In the genomic region with DNA sequence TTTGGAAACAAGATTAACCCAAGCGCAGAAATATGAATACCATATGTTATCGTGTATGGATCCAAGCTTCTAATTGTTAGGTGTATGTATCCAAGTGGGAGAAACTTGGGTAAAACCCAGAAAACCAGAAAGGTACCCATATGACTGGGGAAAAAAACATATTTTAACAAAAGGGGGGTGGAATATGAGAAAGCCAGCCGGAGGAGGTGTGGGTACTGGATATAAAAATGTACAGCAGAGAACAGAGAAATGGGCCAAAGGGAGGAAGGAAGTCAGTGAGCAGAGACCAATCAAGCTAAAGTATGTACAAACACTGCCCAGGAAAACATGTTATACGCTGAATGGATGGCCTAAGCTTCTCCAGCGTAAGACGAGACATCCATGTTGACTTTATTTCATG, we compare ENCODE assay signal across 33 mouse cellular contexts. TPM values are rescaled to one million over a fixed set of nuclear protein-coding genes. Genes with fewer than 3 reads are reported as not detected.
DNase-seq lines count a peak whose midpoint lies in the region; TF ChIP-seq lines count a peak whose summit lies in the region.
"Had no signal": no experiment of that assay in that cellular context is flagged by ENCODE, and none has a peak within 500 bp of the region (broad histone marks: within the 10 kb centered on the region; RNA-seq: fewer than 3 reads in every experiment).

No protein-coding gene starts in this region.

- no peak overlapping the region for H3K4me3 ChIP-seq in cortical plate, adult 2 months (ENCODE audit: insufficient read depth, low read length)
- H3K4me3 ChIP-seq: heart, embryonic 10.5 days; heart, embryonic 15.5 days; limb, embryonic 10.5 days; limb, embryonic 15.5 days; liver, embryonic 13.5 days; megakaryocyte, embryonic 14.5 days; midbrain, embryonic 12.5 days; neural tube, embryonic 13.5 days had no signal

- H3K4me1 ChIP-seq in cortical plate, adult 2 months (ENCODE audit: control insufficient read depth, insufficient read depth, low read length) = no peaks in the 10 kb centered on the region; the same call in 1 of the 2 replicates
- H3K4me1 ChIP-seq: heart, embryonic 10.5 days; heart, embryonic 15.5 days; limb, embryonic 10.5 days; limb, embryonic 15.5 days; liver, embryonic 13.5 days; megakaryocyte, embryonic 14.5 days; midbrain, embryonic 12.5 days; neural tube, embryonic 13.5 days had no signal

- no peak for TF ChIP-seq CTCF in cortical plate, adult 2 months (IDR thresholded peaks at IDR 0.05; ENCODE audit: extremely low read depth, insufficient read depth, low read length)

- intact Hi-C loops in left cerebral cortex, postnatal 10 days (cut with DNase I) = no loop called here
- intact Hi-C loops in left cerebral cortex, postnatal 36 days (cut with DNase I) = no loop called here

- DNase-seq in frontal cortex, adult 2 months (ENCODE audit: extremely low spot score in 1 of 2, low spot score in 1 of 2) = peak; percentile 49 to 76
- no peak for DNase-seq in frontal cortex, postnatal 25 days (ENCODE audit: low spot score in 2 of 2)
- DNase-seq in left cerebral cortex, adult 18-20 months (ENCODE audit: low spot score in 2 of 2) = peak; percentile 27 to 49
- DNase-seq in left cerebral cortex, postnatal 10 days (ENCODE audit: extremely low spot score in 1 of 2, low spot score in 2 of 2) = no peak
- peak; percentile 32 to 42 for DNase-seq in left cerebral cortex, postnatal 36 days (ENCODE audit: low spot score in 2 of 2)
- no peak for DNase-seq in embryo, embryonic 11 days
- DNase-seq in thymus, postnatal 14 days = no peak
- DNase-seq: adrenal gland, postnatal 14 days; cerebellum, adult 11-12 months; cerebellum, adult 9-11 months; gastrocnemius, postnatal 25 days; heart, adult 11 months; kidney, adult 2 months; kidney, postnatal 36 days; liver, embryonic 13.5 days; lung, adult 18-20 months; lung, postnatal 4 days had no signal

- peak overlapping the region; percentile 74 for H3K27ac ChIP-seq in cortical plate, adult 2 months (ENCODE audit: insufficient read depth, low read length)
- H3K27ac ChIP-seq: heart, embryonic 10.5 days; heart, embryonic 15.5 days; limb, embryonic 10.5 days; limb, embryonic 15.5 days; liver, embryonic 13.5 days; midbrain, embryonic 12.5 days; neural tube, embryonic 13.5 days had no signal

- TF ChIP-seq POLR2A in cortical plate, adult 2 months (IDR thresholded peaks at IDR 0.05; ENCODE audit: extremely low read depth, insufficient read depth, low read length) = no peak

RNA-seq across cellular contexts. Expression of gene Gm5415, which starts 43.7 kb away (rescaled TPM):
- polyA plus RNA-seq in frontal cortex, adult 2 months (2012; rRNA removed) = 0.04 TPM in 1 of 2 replicates, not detected in the other
- not detected for total RNA-seq in left cerebral cortex, adult 18-20 months (2021)
- total RNA-seq in left cerebral cortex, postnatal 10 days (2021) = not detected
- polyA plus RNA-seq in cortical plate, adult 2 months (2012; rRNA removed) = not detected in 2 replicates
- total RNA-seq in left cerebral cortex, postnatal 36 days (2021) = not detected
- total RNA-seq: adrenal gland, postnatal 14 days; common myeloid progenitor, adult 5-6 weeks; gastrocnemius, adult 18-20 months; gastrocnemius, postnatal 25 days; heart, postnatal 25 days; MEL had no signal
- polyA plus RNA-seq: heart, embryonic 15.5 days; kidney, adult 2 months; kidney, embryonic 16.5 days; liver, embryonic 13.5 days; lung, postnatal 0 days; Patski; small intestine, adult 2 months had no signal

Comparison
In these comparisons a context has a peak if more than half of its experiments do, and no peak if none do; other contexts are left out.
1. DNase-seq: peak in frontal cortex, adult 2 months (2 of 2), left cerebral cortex, adult 18-20 months (2 of 2) and left cerebral cortex, postnatal 36 days (2 of 2); none in frontal cortex, postnatal 25 days (0 of 2), left cerebral cortex, postnatal 10 days (0 of 2), embryo, embryonic 11 days (single experiment) and thymus, postnatal 14 days (single experiment).